ENCODE assay signal across 8 mouse cellular contexts in the genomic region with DNA sequence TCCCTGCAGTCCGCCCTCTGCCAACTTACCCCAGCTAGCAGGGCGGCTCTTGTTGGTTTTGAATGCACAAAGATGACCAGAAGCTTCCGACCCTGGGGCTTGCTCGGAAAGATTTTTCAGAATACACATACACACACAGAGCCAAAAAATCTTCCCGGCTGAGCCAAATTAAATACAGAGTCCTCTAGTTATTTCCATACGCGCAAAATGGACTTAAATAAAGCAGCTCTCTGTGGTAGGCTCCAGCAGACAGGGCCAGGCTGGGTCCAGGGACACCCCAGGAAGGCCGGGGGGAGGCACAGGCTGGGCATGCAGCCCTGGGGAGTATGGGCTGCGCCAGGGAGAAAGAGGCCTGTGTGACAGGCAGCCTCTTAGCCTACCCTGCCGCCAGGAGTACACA.
DNase-seq lines count a peak whose midpoint lies in the region.

No protein-coding gene starts in this region.

- DNase-seq in cerebellum, adult 18-20 months: peak; percentile 52 to 56
- no peak for DNase-seq in cerebellum, postnatal 4 days (ENCODE audit: low spot score in 2 of 2)
- DNase-seq in NIH3T3 (ENCODE audit: low read depth): peak; percentile 66
- peak; percentile 67 to 79 for DNase-seq in heart, adult 18-20 months
- DNase-seq in layer of hippocampus, postnatal 36 days: peak; percentile 60 to 71
- peak; percentile 53 for DNase-seq in right cerebral cortex, adult 18-20 months
- DNase-seq in testis, postnatal 14 days (ENCODE audit: low spot score): no peak
- no peak for DNase-seq in embryo, embryonic 11 days

Comparison
In these comparisons a context has a peak if more than half of its experiments do, and no peak if none do; other contexts are left out.
1. DNase-seq: peak in cerebellum, adult 18-20 months (2 of 2), NIH3T3 (single experiment), heart, adult 18-20 months (2 of 2), layer of hippocampus, postnatal 36 days (2 of 2) and right cerebral cortex, adult 18-20 months (single experiment); none in cerebellum, postnatal 4 days (0 of 2), testis, postnatal 14 days (single experiment) and embryo, embryonic 11 days (single experiment).